Mouse (Mus musculus) intestine, embryonic 15.5 days (tissue): ENCODE measurements around the gene Grb14. TPM values are rescaled to one million over a fixed set of nuclear protein-coding genes. Genes with fewer than 3 reads are reported as not detected.
A peak's percentile ranks its signal among the peaks of the same experiment; 100 is the strongest.

Experiments used
- ATAC-seq: fragments of 200-750 bp; cut with Nextera tagmentation; 2 replicates; pipeline ENCODE4 v1.8.0; 2017; ENCODE audit warnings: moderate TSS enrichment, moderate library complexity
- H3K27ac ChIP-seq: fragments of 300-500 bp; sonication (generic); 2 replicates; pipeline ENCODE4 v1.5.1; 2015; ENCODE audit warnings: mild to moderate bottlenecking, inconsistent platforms
- H3K27me3 ChIP-seq: fragments of 300-500 bp; sonication (generic); replicated peaks from 2 replicates; pipeline ENCODE4 v1.6.1; 2015; ENCODE audit warnings: inconsistent platforms
- H3K36me3 ChIP-seq: fragments of 300-500 bp; sonication (generic); 2 replicates; pipeline ENCODE4 v1.6.1; 2015; ENCODE audit warnings: inconsistent platforms
- H3K4me1 ChIP-seq: fragments of 300-500 bp; sonication (generic); replicated peaks from 2 replicates; pipeline ENCODE4 v1.6.1; 2015; ENCODE audit warnings: inconsistent platforms
- H3K4me2 ChIP-seq: fragments of 300-500 bp; sonication (generic); replicated peaks from 2 replicates; pipeline ENCODE4 v1.6.1; 2015; ENCODE audit warnings: mild to moderate bottlenecking, inconsistent platforms
- H3K4me3 ChIP-seq: fragments of 300-500 bp; sonication (generic); replicated peaks from 2 replicates; pipeline ENCODE4 v1.5.1; 2015; ENCODE audit warnings: inconsistent platforms
- H3K9ac ChIP-seq: fragments of 300-500 bp; sonication (generic); 2 replicates; pipeline ENCODE4 v1.6.1; 2015; ENCODE audit warnings: inconsistent platforms
- H3K9me3 ChIP-seq: fragments of 300-500 bp; sonication (generic); 2 replicates; pipeline ENCODE4 v1.6.1; 2016; ENCODE audit warnings: inconsistent platforms
- WGBS: fragments of 180-500 bp; shearing (Covaris S2); methylation state at CpG from one replicate; pipeline ENCODE4 v1.1.7; 2015; 5-methylcytosine and 5-hydroxymethylcytosine counted together
- polyA plus RNA-seq: library from polyadenylated mRNA; unstranded; fragments of >200 nt; fragmentation: Nextera tagmentation; extraction: Ambion mirVana; gene quantifications from 2 replicates; pipeline ENCODE4 v1.2.1, GENCODE M21; 2015

The Grb14 gene
- polyA plus RNA-seq: 16.0 and 16.7 TPM in 2 replicates

DNA sequence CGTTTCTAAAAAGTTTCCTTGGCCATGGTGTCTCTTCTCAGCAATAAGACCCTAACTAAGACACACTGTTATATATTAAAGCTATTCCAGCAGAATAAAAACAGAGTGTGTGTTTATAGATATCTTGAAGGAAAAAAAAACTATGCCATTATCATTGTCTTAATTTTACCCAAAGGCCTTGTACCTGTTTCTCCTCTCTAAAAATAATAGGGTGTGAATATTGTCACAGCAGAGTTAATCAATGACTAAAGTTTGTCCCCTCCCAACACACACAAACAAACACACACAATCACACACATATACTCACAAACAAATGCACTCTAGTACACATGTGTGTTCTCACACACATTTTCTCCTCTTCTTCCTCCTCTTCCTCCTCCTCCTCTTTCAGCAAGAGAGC lies at the start of gene Grb14:
Gene Grb14, minus strand, starts transcription at position 101 of the 400 bp plus-strand sequence.
- WGBS: 94% methylated on average over 1 of the region's 1 CpGs

DNA sequence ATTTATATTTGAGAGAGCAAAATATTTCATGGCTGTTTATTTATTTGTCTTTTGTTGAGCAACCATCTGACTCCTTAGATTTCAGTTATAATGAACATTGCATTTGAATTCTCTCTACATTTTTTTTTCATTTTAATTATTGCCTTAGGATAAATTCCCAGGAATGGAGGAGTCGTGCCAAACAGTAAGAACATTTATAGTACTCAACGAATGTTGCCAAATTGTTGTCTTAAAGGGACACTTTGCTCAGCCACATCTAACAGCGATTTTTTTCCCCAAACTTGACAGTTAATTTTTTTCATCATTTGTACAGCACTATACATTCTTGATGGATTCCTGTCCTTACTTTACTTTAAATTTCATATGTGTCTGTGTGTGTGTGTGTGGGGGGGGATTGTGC lies 47.4 kb upstream of the Grb14 start:
- no peaks in the 10 kb centered on the region for H3K4me1 ChIP-seq
- 75% methylated on average over 3 of the region's 3 CpGs for WGBS
- no peak overlapping the region for H3K27ac ChIP-seq
- no peak overlapping the region for H3K4me2 ChIP-seq
- no peaks in the 10 kb centered on the region for H3K36me3 ChIP-seq
- no peaks in the 10 kb centered on the region for H3K27me3 ChIP-seq
- H3K4me3 ChIP-seq: no peak overlapping the region
- ATAC-seq: no peak
- no peaks in the 10 kb centered on the region for H3K9me3 ChIP-seq
- H3K9ac ChIP-seq: no peak overlapping the region

More for the DNA sequence above, at the start of gene Grb14:
- no peak within 1 kb of the TSS for H3K4me2 ChIP-seq
- no peaks in the 10 kb centered on the region for H3K9me3 ChIP-seq
- H3K9ac ChIP-seq: no peak within 1 kb of the TSS
- no peaks in the 10 kb centered on the region for H3K27me3 ChIP-seq
- H3K4me1 ChIP-seq: 0 out of 2 replicates have a peak, but pooled peaks cover 8% of the 10 kb centered on the region
- no peak for ATAC-seq
- H3K27ac ChIP-seq: no peak within 1 kb of the TSS
- H3K4me3 ChIP-seq: no peak within 1 kb of the TSS
- no peaks in the 10 kb centered on the region for H3K36me3 ChIP-seq

DNA sequence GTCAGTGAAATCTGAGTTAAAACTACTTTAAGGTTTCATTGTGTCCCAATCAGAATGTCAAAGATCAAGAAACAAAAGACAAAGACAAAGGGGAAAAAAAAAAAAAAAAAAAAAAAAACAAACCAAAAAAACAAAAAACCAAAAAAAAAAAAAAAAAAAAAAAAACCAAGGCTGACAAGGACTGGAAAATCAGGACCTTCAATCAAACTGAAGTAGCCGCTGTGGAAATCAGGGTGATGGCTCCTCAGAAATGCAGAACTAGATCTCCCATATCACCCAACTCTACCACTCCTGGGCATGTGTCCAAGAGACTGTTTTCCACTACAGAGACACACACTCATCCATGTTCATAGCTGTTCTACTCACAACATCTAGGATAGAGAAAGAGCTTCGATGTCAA lies 29.0 kb upstream of the Grb14 start:
- WGBS: 89% methylated on average over 2 of the region's 2 CpGs
- Histone ChIP-seq H3K27ac (no peak overlapping the region), H3K9me3 (no peaks in the 10 kb centered on the region), H3K4me3 (no peak overlapping the region), H3K9ac (no peak overlapping the region), H3K4me1 (no peaks in the 10 kb centered on the region), H3K4me2 (no peak overlapping the region), H3K36me3 (no peaks in the 10 kb centered on the region), H3K27me3 (no peaks in the 10 kb centered on the region)
- ATAC-seq: no peak

DNA sequence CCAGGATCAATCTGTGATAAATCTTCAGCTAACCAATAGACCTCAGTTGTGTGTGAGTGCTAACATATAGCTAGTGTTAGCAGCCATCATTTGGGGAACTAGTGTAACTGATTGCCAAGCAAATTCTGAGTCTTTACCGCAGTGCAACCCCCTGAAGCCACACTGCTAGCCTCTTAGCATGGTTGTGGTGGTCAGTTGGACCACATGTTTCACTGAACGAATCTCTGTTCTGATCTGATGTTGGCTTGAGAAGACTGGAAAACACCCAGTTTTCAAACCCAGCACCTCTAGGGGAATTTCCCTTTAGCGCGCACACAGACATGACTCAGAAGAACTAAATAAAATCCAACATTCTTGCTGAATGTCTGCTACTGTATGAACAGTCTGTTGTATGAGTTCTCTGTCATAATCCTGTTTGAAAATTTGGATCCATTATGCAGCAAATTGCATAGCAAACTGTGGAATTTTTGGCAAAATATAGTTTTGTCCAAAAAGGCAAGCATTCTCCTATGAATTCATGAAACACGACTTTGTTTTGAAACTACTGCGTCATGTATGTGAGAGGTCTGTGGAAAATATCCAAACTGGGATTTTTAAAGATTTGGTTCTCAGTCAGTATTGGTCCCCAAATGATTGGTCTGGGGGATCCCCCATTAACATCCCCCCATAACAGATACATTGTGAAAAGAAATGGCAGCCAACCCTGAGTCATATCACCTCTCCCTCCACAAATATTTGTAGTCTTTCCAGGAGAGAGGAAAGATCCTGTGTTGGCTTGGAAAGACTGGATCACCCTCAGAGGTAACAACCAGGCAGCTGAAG lies 27.6 kb upstream of the Grb14 start:
- Histone ChIP-seq H3K9ac (no peak overlapping the region), H3K4me1 (no peaks in the 10 kb centered on the region), H3K27ac (no peak overlapping the region), H3K9me3 (no peaks in the 10 kb centered on the region), H3K4me3 (no peak overlapping the region), H3K36me3 (no peaks in the 10 kb centered on the region), H3K27me3 (no peaks in the 10 kb centered on the region), H3K4me2 (no peak overlapping the region)
- WGBS: 93% methylated on average over 6 of the region's 6 CpGs
- no peak for ATAC-seq

DNA sequence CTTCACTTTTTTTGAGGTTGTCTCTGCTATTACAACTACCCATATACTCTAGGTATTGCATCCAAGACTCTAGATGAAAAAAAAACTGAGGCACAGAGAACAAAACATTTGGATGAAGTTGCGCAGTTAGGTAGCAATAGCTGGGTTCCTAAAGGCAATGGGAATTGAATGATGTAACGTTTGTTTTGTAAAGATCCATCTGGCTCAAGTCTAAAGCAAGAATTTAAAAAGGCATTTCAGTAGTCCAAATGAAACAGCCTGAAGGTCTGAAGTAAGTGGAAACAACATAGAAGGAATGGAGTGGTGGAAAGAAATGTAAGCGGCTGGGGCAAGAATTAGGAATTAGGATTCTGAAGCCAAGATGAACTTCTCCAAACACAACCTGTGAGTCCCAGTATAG lies 26.0 kb upstream of the Grb14 start:
- no peaks in the 10 kb centered on the region for H3K27me3 ChIP-seq
- no peak overlapping the region for H3K27ac ChIP-seq
- ATAC-seq: no peak
- H3K36me3 ChIP-seq: no peaks in the 10 kb centered on the region
- H3K4me2 ChIP-seq: no peak overlapping the region
- 85% methylated on average over 3 of the region's 3 CpGs for WGBS
- no peaks in the 10 kb centered on the region for H3K4me1 ChIP-seq
- H3K4me3 ChIP-seq: no peak overlapping the region
- H3K9ac ChIP-seq: no peak overlapping the region
- no peaks in the 10 kb centered on the region for H3K9me3 ChIP-seq

DNA sequence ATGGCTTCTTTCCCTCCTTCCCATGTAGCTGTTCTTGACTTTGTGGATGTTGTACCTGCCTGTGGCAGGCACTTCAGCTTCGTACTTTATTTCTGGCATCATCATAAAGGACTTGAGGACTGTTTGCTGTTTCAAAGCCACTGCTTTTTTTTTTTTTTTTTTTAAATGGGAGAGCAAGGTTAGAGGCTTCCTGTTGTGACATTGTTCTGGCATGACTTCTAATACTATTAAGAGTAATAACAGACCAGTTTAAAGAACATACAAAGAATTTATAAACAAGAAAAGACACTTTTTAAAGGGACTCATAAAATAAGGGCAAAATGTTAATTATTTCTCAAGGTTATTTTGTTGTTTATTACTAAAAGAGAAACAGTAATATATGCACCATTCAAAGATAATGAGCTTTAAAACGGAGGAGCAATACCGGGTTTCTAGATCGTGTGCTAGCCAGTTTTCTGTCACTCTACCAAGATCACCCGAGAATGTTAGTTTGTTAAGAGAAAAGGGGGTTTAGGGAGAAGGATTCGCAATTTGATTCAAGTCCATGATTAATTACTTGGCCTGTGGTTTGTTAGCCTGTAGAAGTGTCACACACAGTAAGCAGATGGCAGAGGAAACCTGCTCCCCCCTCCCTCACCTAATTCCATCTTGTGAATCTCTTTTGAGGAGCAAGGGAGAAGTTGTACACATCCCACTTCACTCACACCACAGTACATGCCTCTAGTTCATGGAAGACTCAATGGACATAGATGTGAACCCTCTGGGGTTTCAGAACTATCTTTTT lies 23.6 kb upstream of the Grb14 start:
- ATAC-seq: no peak
- H3K27me3 ChIP-seq: no peaks in the 10 kb centered on the region
- no peaks in the 10 kb centered on the region for H3K9me3 ChIP-seq

DNA sequence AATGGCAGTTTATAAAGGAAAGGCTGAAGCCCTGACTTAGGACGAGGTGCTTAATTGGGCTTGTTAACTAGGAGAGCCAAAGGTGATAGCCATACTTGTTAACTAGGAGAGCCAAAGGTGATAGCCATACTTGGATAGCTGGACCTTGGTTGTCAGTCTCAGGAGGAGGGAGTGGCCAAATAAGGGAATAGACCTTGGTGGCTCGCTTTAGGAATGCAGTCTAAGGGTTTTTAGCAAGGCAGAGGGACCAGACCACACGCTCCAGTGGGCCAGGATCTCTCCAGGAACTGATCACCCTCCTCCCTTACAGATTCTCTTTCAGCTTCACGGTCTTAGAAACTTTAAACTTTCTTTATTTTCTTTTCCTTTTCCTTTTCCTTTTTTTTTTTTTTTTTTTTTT lies 13.4 kb upstream of the Grb14 start:
- no peak overlapping the region for H3K9ac ChIP-seq
- H3K9me3 ChIP-seq: no peaks in the 10 kb centered on the region
- no peak overlapping the region for H3K4me2 ChIP-seq
- no peak overlapping the region for H3K4me3 ChIP-seq
- H3K27me3 ChIP-seq: no peaks in the 10 kb centered on the region
- no peak for ATAC-seq
- H3K36me3 ChIP-seq: no peaks in the 10 kb centered on the region
- H3K27ac ChIP-seq: no peak overlapping the region
- 35% methylated on average over 4 of the region's 4 CpGs for WGBS
- H3K4me1 ChIP-seq: no peaks in the 10 kb centered on the region

More for the DNA sequence above, 23.6 kb upstream of the Grb14 start:
- Histone ChIP-seq H3K4me1 (no peaks in the 10 kb centered on the region), H3K4me2 (no peak overlapping the region), H3K36me3 (no peaks in the 10 kb centered on the region), H3K4me3 (no peak overlapping the region), H3K9ac (no peak overlapping the region), H3K27ac (no peak overlapping the region)
- WGBS: 59% methylated on average over 6 of the region's 6 CpGs

DNA sequence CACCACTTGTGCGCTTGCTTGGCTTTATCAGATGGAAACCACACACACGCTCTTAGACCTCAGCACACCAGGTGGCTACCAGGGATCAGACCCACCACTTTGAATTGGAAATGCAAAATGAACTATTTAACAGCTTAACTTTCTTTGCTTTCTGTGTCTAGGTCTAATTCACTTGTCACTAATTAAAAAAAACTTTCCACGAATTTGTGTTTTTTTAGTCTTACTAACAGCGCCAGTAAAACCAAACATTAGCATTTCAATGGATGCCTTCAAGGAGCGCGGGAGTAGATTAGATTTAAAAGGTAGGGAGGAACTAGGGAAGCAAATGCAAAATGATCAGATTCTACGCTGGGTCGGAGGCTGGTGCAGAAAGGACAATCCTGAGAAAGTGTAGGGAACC lies 12.8 kb upstream of the Grb14 start:
- H3K4me2 ChIP-seq: no peak overlapping the region

DNA sequence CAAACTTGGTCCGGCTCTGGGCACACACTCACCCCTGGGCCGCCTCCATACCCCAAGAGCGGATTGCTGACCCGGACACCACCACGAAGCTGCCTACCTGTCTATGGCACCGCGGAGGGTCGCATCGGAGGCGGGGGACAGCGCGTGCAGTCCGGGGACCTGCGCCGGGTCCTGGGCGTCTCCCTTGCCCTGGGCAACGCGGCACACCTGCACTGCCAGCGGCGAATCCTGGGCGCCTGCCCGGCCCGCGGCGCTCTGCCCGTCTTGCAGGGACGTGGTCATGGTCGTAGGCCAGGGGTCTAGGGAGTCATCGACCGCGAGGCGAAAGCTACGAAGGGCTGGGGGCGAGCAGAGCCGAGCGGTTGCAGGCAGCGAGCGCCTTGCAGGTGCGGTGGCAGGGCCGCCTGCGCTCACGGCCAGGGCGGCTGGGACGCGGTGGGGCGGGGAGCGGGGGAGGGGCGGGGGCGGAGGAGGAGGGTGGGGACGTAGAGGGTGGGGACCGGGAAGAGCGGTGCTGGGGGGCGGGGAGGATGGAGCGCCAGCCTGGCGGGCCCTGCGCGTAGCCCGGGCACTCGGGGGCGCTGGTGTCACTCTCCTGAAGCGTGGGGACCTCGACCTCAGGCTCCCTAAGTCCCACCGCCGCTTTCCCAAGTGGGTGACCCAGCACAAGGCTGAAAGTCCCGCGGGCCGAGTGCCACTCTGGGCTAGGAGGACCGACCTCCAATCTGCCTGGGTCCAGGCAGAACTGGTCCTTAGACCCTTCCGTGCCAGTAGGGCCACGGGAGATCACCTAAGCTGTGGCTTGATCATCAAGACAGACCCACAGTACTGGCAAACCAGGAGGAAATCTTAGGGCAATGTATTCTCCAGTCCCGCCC lies 2.2 kb downstream of the Grb14 start:
- no peak overlapping the region for H3K27ac ChIP-seq
- peak overlapping the region; percentile 65 for H3K9ac ChIP-seq
- no peaks in the 10 kb centered on the region for H3K27me3 ChIP-seq
- H3K4me3 ChIP-seq: peak overlapping the region; percentile 70
- WGBS: under 1% methylated on average over 61 of the region's 71 CpGs
- no peaks in the 10 kb centered on the region for H3K36me3 ChIP-seq
- no peaks in the 10 kb centered on the region for H3K9me3 ChIP-seq
- H3K4me1 ChIP-seq: 0 out of 2 replicates have a peak, but pooled peaks cover 8% of the 10 kb centered on the region
- peak; percentile 97 for ATAC-seq
- peak overlapping the region; percentile 97 for H3K4me2 ChIP-seq

More for the DNA sequence above, 12.8 kb upstream of the Grb14 start:
- no peak overlapping the region for H3K9ac ChIP-seq
- H3K27me3 ChIP-seq: no peaks in the 10 kb centered on the region
- ATAC-seq: no peak
- no peak overlapping the region for H3K4me3 ChIP-seq
- WGBS: 54% methylated on average over 8 of the region's 8 CpGs
- H3K4me1 ChIP-seq: no peaks in the 10 kb centered on the region
- H3K9me3 ChIP-seq: no peaks in the 10 kb centered on the region
- H3K27ac ChIP-seq: no peak overlapping the region
- no peaks in the 10 kb centered on the region for H3K36me3 ChIP-seq

DNA sequence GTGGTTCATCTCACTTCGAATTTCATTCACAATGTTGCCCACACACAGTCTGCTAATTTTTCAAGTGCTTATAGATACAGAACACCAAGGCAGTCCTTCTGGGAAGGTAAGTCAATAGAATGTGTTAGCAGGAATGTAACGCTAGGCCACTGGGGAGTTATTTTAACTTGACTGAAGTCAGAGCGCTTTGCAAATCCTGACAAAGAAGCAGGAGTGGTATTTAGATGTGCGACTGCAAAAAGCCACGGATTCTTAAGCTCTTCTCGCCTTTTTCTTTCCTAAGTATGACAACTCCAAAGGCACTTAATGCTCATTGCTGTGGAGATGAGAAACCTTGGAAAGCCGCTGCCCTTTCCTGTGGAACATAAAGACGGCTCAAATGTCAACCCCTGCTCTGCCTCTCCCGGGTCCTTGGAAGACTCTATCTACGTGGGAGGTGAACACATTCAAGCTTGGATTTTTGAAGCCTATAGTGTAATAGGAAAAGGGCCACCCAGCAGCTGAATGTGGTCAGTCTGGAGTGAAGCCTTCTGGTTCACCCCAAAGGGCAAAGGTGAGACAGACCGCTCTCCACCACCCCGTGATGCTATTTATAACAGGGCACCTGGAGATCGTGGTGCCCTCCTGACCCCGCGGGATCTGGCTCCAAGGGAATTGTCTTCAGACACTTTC lies 3.0 kb downstream of the Grb14 start:
- H3K9ac ChIP-seq: peak overlapping the region; percentile 65
- no peaks in the 10 kb centered on the region for H3K27me3 ChIP-seq
- H3K9me3 ChIP-seq: no peaks in the 10 kb centered on the region
- peak overlapping the region; percentile 70 for H3K4me3 ChIP-seq
- H3K36me3 ChIP-seq: no peaks in the 10 kb centered on the region
- 0 out of 2 replicates have a peak, but pooled peaks cover 8% of the 10 kb centered on the region for H3K4me1 ChIP-seq
- ATAC-seq: no peak
- H3K4me2 ChIP-seq: peak overlapping the region; percentile 97
- no peak overlapping the region for H3K27ac ChIP-seq
- WGBS: 11% methylated on average over 15 of the region's 15 CpGs

DNA sequence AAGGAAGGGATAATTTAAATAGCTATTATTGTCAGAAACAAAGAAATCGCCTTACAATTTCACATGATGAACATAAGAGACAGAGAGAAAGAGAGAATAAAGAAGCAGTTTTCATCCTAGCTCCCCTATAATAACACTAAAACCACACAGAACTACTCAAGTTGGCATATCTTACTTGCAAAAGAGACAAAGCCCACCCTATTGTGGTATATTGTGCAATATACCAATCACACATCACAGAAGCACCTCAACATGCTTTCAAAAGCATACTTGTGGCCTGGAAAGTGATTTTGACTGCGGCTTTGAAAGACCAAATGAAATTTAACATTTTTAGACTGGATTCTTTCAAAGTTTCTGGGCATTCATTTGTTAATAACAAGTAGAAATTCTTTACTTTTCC lies 7.4 kb downstream of the Grb14 start:
- no peaks in the 10 kb centered on the region for H3K9me3 ChIP-seq
- no peak overlapping the region for H3K4me3 ChIP-seq
- no peaks in the 10 kb centered on the region for H3K36me3 ChIP-seq
- no peaks in the 10 kb centered on the region for H3K27me3 ChIP-seq
- 92% methylated on average over 2 of the region's 2 CpGs for WGBS
- H3K4me1 ChIP-seq: 0 out of 2 replicates have a peak, but pooled peaks cover 7% of the 10 kb centered on the region
- ATAC-seq: no peak
- H3K9ac ChIP-seq: no peak overlapping the region
- no peak overlapping the region for H3K4me2 ChIP-seq
- H3K27ac ChIP-seq: no peak overlapping the region
